Mouse (Mus musculus) B cell, adult 2 months (primary cell): Measurements from ENCODE around the gene Anapc15-ps.

Experiments used
- DNase-seq, 2 experiments: peaks; one replicate each; pipeline ENCODE4 v3.0.0; 2022

Gene Anapc15-ps

GRCm38 (mm10) chr10:95673351-95673750, at the start of gene Anapc15-ps:
Gene Anapc15-ps (minus strand): TSS chr10:95673451.
- DNase-seq = no peak

GRCm38 (mm10) chr10:95722203-95722611, 49.0 kb upstream of the Anapc15-ps start:
- peak; percentile 12 to 13 for DNase-seq

- DNase-seq = no peak
Observed at GRCm38 (mm10) chr10:95720181-95720798, 47.0 kb upstream of the Anapc15-ps start.

DNA sequence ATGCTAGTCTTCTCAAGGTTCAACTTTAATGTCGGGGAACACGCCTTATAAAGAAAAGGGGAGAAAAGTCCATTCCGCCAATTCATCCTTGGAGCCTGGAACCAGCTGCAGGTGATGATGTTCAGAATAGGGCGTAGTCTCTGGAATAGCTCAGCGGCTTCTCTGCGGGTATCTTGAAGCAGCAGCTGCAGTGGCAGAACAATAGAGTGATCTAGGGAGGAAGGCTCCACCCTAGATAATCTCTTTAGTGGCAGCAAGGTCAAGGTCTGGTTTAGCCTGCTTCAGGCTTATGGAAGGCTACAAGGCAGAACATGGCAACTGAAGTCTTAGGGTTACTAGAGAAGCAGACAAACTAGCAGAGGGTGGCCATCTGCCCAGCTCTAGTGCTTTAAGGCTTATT, 46.2 kb upstream of the Anapc15-ps start:
- DNase-seq = no peak

GRCm38 (mm10) chr10:95718760-95719159, 45.5 kb upstream of the Anapc15-ps start:
- no peak for DNase-seq

DNA sequence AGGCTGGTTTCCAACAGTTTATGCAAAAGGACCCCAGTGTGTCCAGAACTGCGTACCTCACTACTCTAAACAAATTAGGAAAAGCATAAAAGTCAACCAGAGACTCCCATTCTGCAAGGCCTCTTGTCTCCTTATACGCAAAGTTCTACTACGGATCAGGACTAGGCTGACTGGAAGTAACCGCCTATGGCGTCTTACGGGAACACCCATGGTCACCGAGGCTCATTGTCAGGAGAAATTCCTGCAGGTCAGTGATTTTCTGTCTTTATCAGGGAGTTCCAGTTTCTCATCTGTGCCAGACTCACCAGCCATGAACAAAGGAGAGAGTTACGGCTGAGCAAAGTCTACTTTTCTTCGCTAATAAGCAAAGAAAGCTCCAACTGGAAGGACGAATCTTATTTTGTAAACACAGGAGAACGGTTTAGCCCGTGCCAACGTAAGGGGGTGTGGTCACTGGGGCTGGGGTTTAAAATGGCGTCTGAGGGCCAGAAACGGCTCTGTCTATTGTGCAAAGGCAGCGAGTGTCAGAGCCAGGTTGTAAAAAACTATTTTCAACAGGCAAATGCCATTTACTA, 43.9 kb upstream of the Anapc15-ps start:
- DNase-seq = no peak

GRCm38 (mm10) chr10:95715687-95716086, 42.4 kb upstream of the Anapc15-ps start:
- DNase-seq = no peak

- DNase-seq = no peak
Observed at GRCm38 (mm10) chr10:95712221-95712620, 39.0 kb upstream of the Anapc15-ps start.

DNA sequence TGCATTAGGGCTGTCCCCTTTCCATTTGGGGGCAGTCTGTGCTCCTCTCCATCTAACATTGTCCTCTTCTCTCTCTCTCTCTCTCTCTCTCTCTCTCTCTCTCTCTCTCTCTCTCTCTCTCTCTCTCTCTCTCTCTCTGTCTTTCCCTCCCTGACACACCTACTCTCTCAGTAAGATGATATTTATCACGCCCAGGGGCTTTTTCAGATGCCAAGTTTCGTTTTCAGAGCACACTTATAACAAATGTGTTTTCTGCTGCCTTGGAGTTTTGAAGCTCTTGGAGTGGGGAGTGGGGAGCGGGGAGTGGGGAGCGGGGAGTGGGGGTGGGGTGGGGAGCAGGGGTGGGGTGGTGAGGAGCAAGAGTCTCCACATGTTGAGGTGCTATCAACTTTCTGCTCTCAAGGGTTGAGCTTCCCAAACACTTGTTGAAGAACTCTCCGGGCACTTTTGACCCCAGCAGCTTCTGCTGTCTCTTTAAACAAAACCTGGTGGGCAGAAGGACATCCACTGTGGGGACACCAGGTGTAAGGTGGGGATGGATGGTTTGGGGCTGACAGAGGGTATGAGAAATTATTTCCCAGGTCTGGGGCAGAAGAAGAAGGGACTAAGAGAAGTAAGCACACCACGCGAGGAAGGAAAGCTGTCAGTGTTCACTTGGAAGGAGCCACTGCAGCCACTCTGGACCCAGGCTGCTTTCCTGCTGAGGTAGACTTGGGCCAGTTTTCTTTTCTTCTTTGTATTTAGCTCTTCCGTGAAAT, 36.8 kb upstream of the Anapc15-ps start:
- DNase-seq = no peak

- DNase-seq = no peak
Observed at GRCm38 (mm10) chr10:95709143-95709880, 36.1 kb upstream of the Anapc15-ps start.

DNA sequence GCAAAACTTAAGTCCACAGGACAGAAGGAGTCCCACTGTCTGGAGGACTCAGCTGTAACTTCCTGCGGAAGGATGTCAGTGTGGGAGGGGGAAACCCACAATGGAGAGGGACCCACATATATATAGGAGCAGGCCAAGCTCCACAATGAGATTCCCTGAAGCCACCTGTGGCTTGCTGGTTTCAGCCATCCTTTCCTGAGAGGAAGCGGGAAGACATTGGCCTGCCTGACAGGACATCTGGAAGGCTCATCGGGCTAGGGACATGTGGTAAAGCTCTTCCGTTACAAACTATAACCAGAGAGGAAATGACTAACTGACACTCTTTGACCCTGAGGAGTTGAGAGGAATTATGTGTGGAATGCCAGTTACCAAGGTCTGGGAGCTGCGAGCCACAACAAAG, 34.8 kb upstream of the Anapc15-ps start:
- DNase-seq = no peak

GRCm38 (mm10) chr10:95706867-95707266, 33.6 kb upstream of the Anapc15-ps start:
- DNase-seq = no peak

DNA sequence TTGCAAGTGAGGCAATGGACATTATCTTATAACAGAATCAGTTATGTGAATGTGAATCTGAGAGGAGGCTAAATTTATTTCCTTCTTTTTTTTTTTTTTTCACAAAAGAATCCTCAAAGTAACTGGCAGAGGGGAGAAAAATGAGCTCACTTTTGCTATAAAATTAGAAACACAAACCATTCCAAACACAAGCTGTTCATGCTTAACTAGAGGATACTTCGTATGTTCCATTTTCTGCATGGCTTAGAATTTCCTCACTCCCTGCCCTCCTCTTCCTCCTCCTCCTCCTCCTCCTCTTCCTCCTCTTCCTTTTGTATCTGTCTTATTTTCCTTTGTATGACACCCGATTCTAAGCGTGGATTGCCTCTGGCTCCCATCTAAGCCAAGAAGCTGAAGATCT, 32.5 kb upstream of the Anapc15-ps start:
- no peak for DNase-seq

- DNase-seq = no peak
Observed at GRCm38 (mm10) chr10:95704847-95705246, 31.6 kb upstream of the Anapc15-ps start.

DNA sequence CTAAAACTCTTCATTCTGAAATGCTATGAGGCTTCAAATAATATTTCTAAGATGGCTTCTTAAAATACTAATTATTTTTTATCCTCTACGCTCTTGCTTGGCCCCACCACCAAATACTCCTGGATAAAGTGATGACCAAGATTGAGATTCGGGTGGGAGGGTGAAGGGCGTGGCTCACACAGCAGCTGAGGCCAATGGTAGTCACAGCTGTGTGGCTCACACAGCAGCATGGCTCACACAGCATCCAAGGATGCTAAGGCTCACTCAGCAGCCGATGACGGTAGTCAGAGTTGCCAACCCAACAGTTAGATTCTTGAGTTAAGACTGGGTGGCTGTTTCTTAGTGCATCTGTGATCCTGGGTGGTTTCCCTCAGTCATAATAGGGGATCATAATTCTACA, 30.5 kb upstream of the Anapc15-ps start:
- no peak for DNase-seq

DNA sequence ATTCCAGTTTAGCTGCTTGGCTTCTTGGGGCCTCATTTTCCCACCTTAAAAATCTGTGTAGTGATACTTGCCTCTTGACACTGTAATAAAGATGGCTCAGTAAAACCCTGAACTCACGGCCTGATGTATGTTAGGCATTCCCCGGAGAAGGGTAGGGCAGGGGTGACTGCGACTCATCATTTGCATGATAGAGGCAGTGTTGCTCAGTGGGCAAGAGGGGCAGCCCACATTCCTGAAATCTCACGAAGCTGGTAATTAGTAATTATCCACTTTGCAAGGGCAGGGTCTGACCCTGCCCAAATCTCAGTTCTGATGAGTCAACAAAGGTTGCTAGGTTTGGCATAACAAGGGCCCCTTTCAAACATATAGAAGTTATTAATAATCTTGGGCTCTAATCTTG, 27.2 kb upstream of the Anapc15-ps start:
- DNase-seq = no peak

DNA sequence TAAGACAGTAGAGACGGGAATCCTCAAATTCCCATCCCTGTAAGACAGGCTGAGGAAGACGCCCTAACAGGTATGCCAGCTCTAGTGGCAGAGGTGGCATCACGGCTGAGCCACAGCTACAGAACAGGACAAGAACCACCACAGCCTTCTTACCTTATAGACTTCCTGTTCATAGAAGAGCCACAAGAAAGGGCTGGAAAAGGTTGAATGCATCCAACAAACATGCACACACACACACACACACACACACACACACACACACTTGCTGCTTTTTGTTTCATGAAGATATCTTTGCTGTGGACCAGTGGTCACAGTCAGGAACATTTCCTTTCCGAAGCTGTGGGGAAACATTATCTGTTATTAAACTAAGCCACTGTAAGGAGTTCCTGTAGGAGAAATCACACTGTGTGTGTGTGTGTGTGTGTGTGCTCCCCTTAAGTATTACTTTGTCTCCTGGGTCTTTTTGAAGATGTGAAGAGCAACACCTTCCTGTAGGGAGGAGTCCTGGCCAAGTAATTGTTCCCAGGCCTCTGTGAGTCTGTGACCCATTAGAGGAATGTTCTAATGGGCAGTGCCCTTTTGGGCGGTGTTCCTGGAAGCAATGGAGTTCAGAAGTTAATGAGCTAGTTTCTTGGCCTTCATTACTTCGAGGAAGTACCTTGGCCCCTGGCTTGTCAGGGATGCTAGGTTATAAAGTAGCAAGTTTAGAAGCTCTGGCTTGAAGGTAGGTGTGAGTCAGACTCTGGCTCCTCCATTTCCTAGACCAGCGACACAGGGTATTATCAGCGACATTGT, 25.9 kb upstream of the Anapc15-ps start:
- DNase-seq = no peak

DNA sequence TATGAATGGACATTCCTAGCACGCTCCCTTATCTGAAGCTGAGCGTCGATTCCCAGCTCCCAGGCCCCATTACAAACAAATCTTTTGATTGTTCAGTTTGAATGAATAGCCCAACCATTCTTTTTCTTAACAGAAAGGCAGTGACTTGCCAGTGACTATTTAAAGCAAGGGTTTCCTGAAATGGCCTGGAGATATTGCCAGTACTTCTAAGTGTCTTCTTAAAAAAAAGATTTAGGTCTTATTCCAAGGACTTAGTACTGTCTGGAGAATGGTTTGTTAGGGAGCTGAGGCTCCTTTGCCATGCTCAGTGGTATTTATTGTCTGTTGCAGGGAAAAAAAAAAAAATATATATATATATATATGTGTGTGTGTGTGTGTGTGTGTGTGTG, 23.0 kb upstream of the Anapc15-ps start:
- DNase-seq = no peak

DNA sequence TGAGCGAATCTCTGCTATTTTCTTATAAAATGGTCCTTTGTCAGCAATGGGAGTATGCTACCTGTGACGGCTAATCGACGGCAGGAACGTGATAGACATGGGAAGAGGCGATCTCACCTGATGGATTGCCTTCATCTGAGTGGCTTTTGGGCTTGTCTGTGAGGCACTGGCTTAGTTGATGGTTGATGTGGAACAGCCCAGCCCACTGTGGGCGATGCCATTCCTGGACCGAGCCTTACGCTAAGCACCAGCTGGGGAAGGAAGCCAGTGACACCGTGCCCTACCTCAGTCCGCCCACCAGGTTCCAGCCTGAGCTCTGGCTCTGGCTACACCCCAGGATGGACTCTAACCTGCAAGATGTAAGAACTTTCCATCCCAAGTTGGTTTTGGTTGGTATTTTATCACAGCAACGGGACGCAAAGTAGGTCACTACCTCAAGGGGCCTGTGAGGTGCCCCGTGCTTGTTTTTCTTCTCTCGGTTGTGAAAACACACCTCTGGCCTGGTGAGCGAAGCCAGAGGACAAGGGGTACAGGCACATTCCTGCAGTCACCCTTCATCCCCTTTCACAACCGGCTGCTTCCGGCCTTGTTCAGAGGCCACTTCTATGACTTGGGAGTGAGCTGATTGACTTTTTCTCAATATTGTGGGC, 22.5 kb upstream of the Anapc15-ps start:
- no peak for DNase-seq

- no peak for DNase-seq
Observed at GRCm38 (mm10) chr10:95694559-95695251, 21.5 kb upstream of the Anapc15-ps start.

GRCm38 (mm10) chr10:95691347-95691746, 18.1 kb upstream of the Anapc15-ps start:
- DNase-seq = no peak

DNA sequence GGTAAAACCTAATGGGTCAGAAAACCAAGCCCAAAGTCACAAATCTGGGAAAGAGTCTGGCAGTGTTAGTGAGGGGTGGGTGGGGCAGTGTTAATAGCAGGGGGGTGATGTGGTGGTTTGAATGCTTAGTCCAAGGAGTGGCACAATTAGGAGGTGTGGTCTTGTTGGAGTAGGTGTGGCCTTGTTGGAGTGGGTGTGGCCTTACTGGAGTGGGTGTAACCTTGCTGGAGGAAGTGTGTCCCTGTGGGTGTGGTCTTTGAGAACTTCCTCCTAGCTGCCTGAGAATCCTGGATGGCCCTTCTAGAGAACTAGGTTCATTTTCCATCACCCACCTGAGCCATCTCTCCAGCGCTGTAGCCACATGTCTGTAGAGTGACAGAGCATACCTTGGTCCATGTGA, 16.6 kb upstream of the Anapc15-ps start:
- DNase-seq = peak in 1 of 2 experiments; percentile 8
